Mouse (Mus musculus) olfactory bulb, adult 2 months (tissue): Measurements from ENCODE around the gene Gpr55.

Experiments
- CTCF ChIP-seq: fragments of 200-500 bp; IDR thresholded peaks from 2 replicates; pipeline ENCODE4 v1.5.1; 2012; ENCODE audit warnings: low read depth, mild to moderate bottlenecking, low read length, moderate library complexity; ENCODE audit not compliant: insufficient read depth
- POLR2A ChIP-seq: fragments of 200-500 bp; IDR thresholded peaks from 2 replicates; pipeline ENCODE4 v1.6.1; 2012; ENCODE audit warnings: mild to moderate bottlenecking, low read depth, low read length, moderate library complexity; ENCODE audit not compliant: insufficient read depth

DNA sequence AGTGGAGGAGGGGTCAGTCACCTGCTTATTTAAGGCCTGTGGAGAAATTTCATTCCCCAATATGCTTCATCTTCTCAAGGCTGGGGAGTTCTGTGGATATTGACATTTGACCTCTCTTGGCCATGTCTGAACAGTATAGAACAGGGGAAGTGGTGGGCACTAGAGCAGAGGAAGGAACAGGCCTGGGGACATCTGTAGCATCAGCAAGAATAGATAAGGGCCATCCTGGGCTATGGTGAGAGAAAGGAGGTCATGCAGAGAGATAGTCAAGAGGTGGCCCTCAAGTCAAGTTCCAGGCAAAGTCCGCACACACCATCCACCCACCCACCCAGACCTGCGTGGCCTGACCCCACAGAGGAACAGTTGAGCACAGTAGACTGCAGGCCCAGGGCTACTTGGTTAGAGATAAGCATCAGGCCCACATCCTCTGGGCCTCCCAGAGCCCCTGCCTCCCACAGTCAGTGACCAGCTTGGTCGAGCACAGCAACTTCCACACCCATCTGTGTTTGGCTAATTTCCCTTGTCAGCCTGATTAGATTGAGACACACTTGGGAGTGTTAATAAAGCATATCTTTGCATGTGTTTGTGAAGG is 59.2 kb downstream of the Gpr55 start:
- no peak for TF ChIP-seq CTCF
- no peak for TF ChIP-seq POLR2A
